Mouse (Mus musculus) hindbrain, embryonic 10.5 days (tissue): ENCODE results near the gene Hist1h1a. TPM values are rescaled to one million over a fixed set of nuclear protein-coding genes. Genes with fewer than 3 reads are reported as not detected.

Experiments
- DNase-seq: peaks from one replicate; pipeline ENCODE4 v3.0.0-alpha.2; 2017; ENCODE audit warnings: low spot score
- H3K27ac ChIP-seq: fragments of 300-500 bp; sonication (generic); 2 replicates; pipeline ENCODE4 v1.5.1; 2016; ENCODE audit warnings: mild to moderate bottlenecking, moderate library complexity
- H3K27me3 ChIP-seq: fragments of 300-500 bp; sonication (generic); 2 replicates; pipeline ENCODE4 v1.6.1; 2016; ENCODE audit warnings: mild to moderate bottlenecking; ENCODE audit not compliant: poor library complexity, insufficient read depth, severe bottlenecking
- H3K36me3 ChIP-seq: fragments of 300-500 bp; sonication (generic); 2 replicates; pipeline ENCODE4 v1.6.1; 2016; ENCODE audit warnings: mild to moderate bottlenecking, moderate library complexity
- H3K4me1 ChIP-seq: fragments of 300-500 bp; sonication (generic); replicated peaks from 2 replicates; pipeline ENCODE4 v1.6.1; 2016; ENCODE audit warnings: mild to moderate bottlenecking
- H3K4me3 ChIP-seq: fragments of 300-500 bp; sonication (generic); 2 replicates; pipeline ENCODE4 v1.5.1; 2016; ENCODE audit warnings: mild to moderate bottlenecking, moderate library complexity
- H3K9me3 ChIP-seq: fragments of 300-500 bp; sonication (generic); 2 replicates; pipeline ENCODE4 v1.6.1; 2016; ENCODE audit warnings: mild to moderate bottlenecking, moderate library complexity
- WGBS: fragments of 180-500 bp; shearing (Covaris S2); methylation state at CpG from one replicate; pipeline ENCODE4 v1.1.7; 2016; 5-methylcytosine and 5-hydroxymethylcytosine counted together
- polyA plus RNA-seq: library from polyadenylated mRNA; unstranded; fragments of >200 nt; fragmentation: Nextera tagmentation; extraction: Ambion mirVana; gene quantifications from 2 replicates; pipeline ENCODE4 v1.2.1, GENCODE M21; 2016

Gene Hist1h1a
- polyA plus RNA-seq, 1 experiment from 2014 or later = 2.3 TPM

GRCm38 (mm10) chr13:23738041-23738440 lies 25.4 kb upstream of the Hist1h1a start:
- DNase-seq = no peak
- WGBS = 27% methylated on average over 4 of the region's 4 CpGs
- H3K27ac ChIP-seq = peak overlapping the region; percentile 97
- no peaks in the 10 kb centered on the region for H3K36me3 ChIP-seq
- H3K4me1 ChIP-seq = peaks cover 31% of the 10 kb centered on the region
- no peaks in the 10 kb centered on the region for H3K9me3 ChIP-seq
- no peaks in the 10 kb centered on the region for H3K27me3 ChIP-seq
- peak overlapping the region; percentile 66 for H3K4me3 ChIP-seq

GRCm38 (mm10) chr13:23738677-23739068 lies 24.8 kb upstream of the Hist1h1a start, which contains the start of gene Hist1h1c:
Hist1h1c (plus strand) TSS chr13:23738808.
- peak within 1 kb of the TSS; percentile 97 for H3K27ac ChIP-seq
- peaks cover 31% of the 10 kb centered on the region for H3K4me1 ChIP-seq
- peak within 1 kb of the TSS; percentile 66 for H3K4me3 ChIP-seq
- 0% methylated on average over 38 of the region's 38 CpGs for WGBS
- H3K36me3 ChIP-seq = no peaks in the 10 kb centered on the region
- peak; percentile 92 for DNase-seq
- H3K27me3 ChIP-seq = no peaks in the 10 kb centered on the region
- no peaks in the 10 kb centered on the region for H3K9me3 ChIP-seq

GRCm38 (mm10) chr13:23739069-23739921 lies 24.2 kb upstream of the Hist1h1a start:
- peaks cover 32% of the 10 kb centered on the region for H3K4me1 ChIP-seq
- WGBS = under 1% methylated on average over 39 of the region's 39 CpGs

GRCm38 (mm10) chr13:23739922-23740252 lies 23.6 kb upstream of the Hist1h1a start:
- Histone ChIP-seq H3K27ac (peak overlapping the region; percentile 97), H3K4me3 (peak overlapping the region; percentile 66), H3K27me3 (no peaks in the 10 kb centered on the region), H3K9me3 (no peaks in the 10 kb centered on the region), H3K4me1 (peaks cover 36% of the 10 kb centered on the region), H3K36me3 (no peaks in the 10 kb centered on the region)
- DNase-seq = no peak
- 1% methylated on average over 14 of the region's 14 CpGs for WGBS

More at GRCm38 (mm10) chr13:23739069-23739921, 24.2 kb upstream of the Hist1h1a start:
- peak overlapping the region; percentile 66 for H3K4me3 ChIP-seq
- no peaks in the 10 kb centered on the region for H3K9me3 ChIP-seq
- peak; percentile 90 for DNase-seq
- H3K27ac ChIP-seq = peak overlapping the region; percentile 97
- no peaks in the 10 kb centered on the region for H3K36me3 ChIP-seq
- H3K27me3 ChIP-seq = no peaks in the 10 kb centered on the region

GRCm38 (mm10) chr13:23740256-23740840 lies 23.1 kb upstream of the Hist1h1a start:
- Histone ChIP-seq H3K36me3 (no peaks in the 10 kb centered on the region), H3K9me3 (no peaks in the 10 kb centered on the region), H3K4me3 (peak overlapping the region; percentile 66), H3K27me3 (no peaks in the 10 kb centered on the region), H3K27ac (peak overlapping the region; percentile 97), H3K4me1 (peaks cover 36% of the 10 kb centered on the region)
- WGBS = 39% methylated on average over 13 of the region's 13 CpGs
- DNase-seq = no peak

- peak overlapping the region; percentile 66 for H3K4me3 ChIP-seq
- peak overlapping the region; percentile 97 for H3K27ac ChIP-seq
- H3K4me1 ChIP-seq = peaks cover 36% of the 10 kb centered on the region
- 67% methylated on average over 5 of the region's 5 CpGs for WGBS
- H3K36me3 ChIP-seq = no peaks in the 10 kb centered on the region
- no peak for DNase-seq
- H3K9me3 ChIP-seq = no peaks in the 10 kb centered on the region
- H3K27me3 ChIP-seq = no peaks in the 10 kb centered on the region
Measured at GRCm38 (mm10) chr13:23740910-23741309, 22.6 kb upstream of the Hist1h1a start.

GRCm38 (mm10) chr13:23742007-23742406 lies 21.5 kb upstream of the Hist1h1a start:
- no peak for DNase-seq
- Histone ChIP-seq H3K4me3 (no peak overlapping the region), H3K4me1 (peaks cover 37% of the 10 kb centered on the region), H3K36me3 (no peaks in the 10 kb centered on the region), H3K9me3 (no peaks in the 10 kb centered on the region), H3K27me3 (no peaks in the 10 kb centered on the region), H3K27ac (peak overlapping the region; percentile 50; the same call in 1 of the 2 replicates)

GRCm38 (mm10) chr13:23743215-23743614 lies 20.3 kb upstream of the Hist1h1a start:
- WGBS = 81% methylated on average over 5 of the region's 5 CpGs

GRCm38 (mm10) chr13:23743963-23744362 lies 19.5 kb upstream of the Hist1h1a start:
- peak overlapping the region; percentile 97 for H3K27ac ChIP-seq
- peak overlapping the region; percentile 59 for H3K4me3 ChIP-seq
- no peaks in the 10 kb centered on the region for H3K27me3 ChIP-seq
- H3K36me3 ChIP-seq = no peaks in the 10 kb centered on the region
- H3K9me3 ChIP-seq = no peaks in the 10 kb centered on the region
- DNase-seq = no peak
- 57% methylated on average over 4 of the region's 4 CpGs for WGBS
- H3K4me1 ChIP-seq = peaks cover 45% of the 10 kb centered on the region

More at GRCm38 (mm10) chr13:23743215-23743614, 20.3 kb upstream of the Hist1h1a start:
- Histone ChIP-seq H3K4me3 (no peak overlapping the region), H3K4me1 (peaks cover 44% of the 10 kb centered on the region), H3K36me3 (no peaks in the 10 kb centered on the region), H3K9me3 (no peaks in the 10 kb centered on the region), H3K27ac (peak overlapping the region; percentile 56; the same call in 1 of the 2 replicates), H3K27me3 (no peaks in the 10 kb centered on the region)
- DNase-seq = no peak

GRCm38 (mm10) chr13:23744421-23745380 lies 18.8 kb upstream of the Hist1h1a start:
- H3K36me3 ChIP-seq = no peaks in the 10 kb centered on the region
- 1% methylated on average over 24 of the region's 36 CpGs for WGBS

GRCm38 (mm10) chr13:23745381-23746161 lies 17.9 kb upstream of the Hist1h1a start, which contains the start of gene Hist1h3c:
Hist1h3c (minus strand) TSS chr13:23745602.
- 1% methylated on average over 28 of the region's 28 CpGs for WGBS
- peak within 1 kb of the TSS; percentile 97 for H3K27ac ChIP-seq
- H3K9me3 ChIP-seq = no peaks in the 10 kb centered on the region
- H3K4me1 ChIP-seq = peaks cover 29% of the 10 kb centered on the region
- H3K4me3 ChIP-seq = peak within 1 kb of the TSS; percentile 59
- peak; percentile 80 for DNase-seq
- H3K27me3 ChIP-seq = no peaks in the 10 kb centered on the region
- H3K36me3 ChIP-seq = no peaks in the 10 kb centered on the region

More at GRCm38 (mm10) chr13:23744421-23745380, 18.8 kb upstream of the Hist1h1a start:
- Histone ChIP-seq H3K27ac (peak overlapping the region; percentile 97), H3K4me1 (peaks cover 37% of the 10 kb centered on the region), H3K27me3 (no peaks in the 10 kb centered on the region), H3K4me3 (peak overlapping the region; percentile 59), H3K9me3 (no peaks in the 10 kb centered on the region)
- DNase-seq = no peak
